Mouse (Mus musculus): ENCODE measurements at regions not wholly inside any gene's neighbourhood (a gene's known extent, or its start where the extent isn't known, plus 50 kb on each side); places are given as distances from the start of the nearest gene placed in this dataset.

DNA sequence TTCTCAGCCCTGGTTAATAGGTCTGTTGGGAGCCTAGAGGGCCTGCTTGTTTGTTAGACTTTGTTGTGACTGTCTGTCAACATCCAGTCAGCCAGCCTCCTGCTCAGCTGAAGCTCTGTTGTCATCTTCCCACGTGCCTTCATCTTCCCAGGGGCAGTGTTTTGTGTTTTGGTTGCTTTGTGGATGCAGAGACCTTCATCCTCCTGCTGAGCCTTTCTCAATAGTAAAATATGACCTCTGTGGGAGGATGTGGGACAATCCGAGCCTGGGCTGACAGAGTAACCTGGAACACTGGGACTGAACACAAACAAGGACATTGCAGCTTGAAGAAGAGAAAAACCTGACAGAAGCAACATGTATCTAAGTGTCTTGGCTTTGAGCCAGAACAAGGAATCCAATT, 168.7 kb upstream of the Prdm1 start:
- Histone ChIP-seq H3K9me3 (replicated peaks; ENCODE audit: low read length) (no peaks in the 10 kb centered on the region), H3K79me2 (replicated peaks; ENCODE audit: control insufficient read depth, extremely low read depth, insufficient read depth, poor library complexity, severe bottlenecking) (no peaks in the 10 kb centered on the region), H3K4me2 (ENCODE audit: insufficient read depth, low read depth, poor library complexity, severe bottlenecking) (no peak overlapping the region), H3K4me3 (replicated peaks in 1 of 3; ENCODE audit: low read depth in 2 of 3, low read length in 2 of 3, poor library complexity in 1 of 3) (no peak overlapping the region), H3K9ac (ENCODE audit: insufficient read depth, low read depth) (no peak overlapping the region), H3K27me3 (replicated peaks) (no peaks in the 10 kb centered on the region), H3K27ac (ENCODE audit: insufficient read depth, low read depth) (no peak overlapping the region), H3K4me1 (ENCODE audit: control insufficient read depth in 1 of 2, insufficient read depth in 2 of 2) (peaks cover 4 to 9% of the 10 kb centered on the region in 2 experiments; a peak in 2 of 4 replicates), H3K36me3 (replicated peaks in 1 of 2; ENCODE audit: control insufficient read depth in 1 of 2, insufficient read depth in 1 of 2, low read length in 1 of 2) (no peaks in the 10 kb centered on the region)
- in situ Hi-C loops (cut with MboI; ENCODE audit: low pct_ligation_motif_present, low pct_unique_long_range_greater_than_20kb, low sequenced_read_pairs), result no loop called here
- dilution Hi-C loops (cut with MboI; ENCODE audit: extremely low pct_ligation_motif_present, extremely low pct_unique_long_range_greater_than_20kb, low sequenced_read_pairs), result no loop called here
- DNase-seq (ENCODE audit: extremely low read depth), result no peak
- TF ChIP-seq E2F4 (IDR thresholded peaks at IDR 0.05; ENCODE audit: insufficient replicate concordance, low read depth, low read length), result no peak
- no peak for TF ChIP-seq JUN (IDR thresholded peaks at IDR 0.05; ENCODE audit: insufficient read depth, low read depth, low read length)
- TF ChIP-seq HCFC1 (IDR thresholded peaks at IDR 0.05; ENCODE audit: low read depth, low read length), result no peak
- no peak for TF ChIP-seq MEF2A (IDR thresholded peaks at IDR 0.05; ENCODE audit: borderline replicate concordance, low read depth, low read length)
- no peak for TF ChIP-seq RCOR1 (conservative IDR thresholded peaks at IDR 0.05; ENCODE audit: low read depth, low read length)
- TF ChIP-seq GABPA (IDR thresholded peaks at IDR 0.05; ENCODE audit: insufficient replicate concordance, low read depth, low read length), result no peak
- no peak for TF ChIP-seq JUND (conservative IDR thresholded peaks at IDR 0.05; ENCODE audit: low read depth, low read length)
- TF ChIP-seq CHD1 (IDR thresholded peaks at IDR 0.05; ENCODE audit: low read depth, low read length), result no peak
- no peak for TF ChIP-seq IRF4 (IDR thresholded peaks at IDR 0.05; ENCODE audit: low read depth, low read length)
- TF ChIP-seq MXI1 (IDR thresholded peaks at IDR 0.05; ENCODE audit: low read depth, low read length), result no peak
- TF ChIP-seq SMC3 (IDR thresholded peaks at IDR 0.05; ENCODE audit: low read depth, low read length), result no peak
- TF ChIP-seq CHD2 (IDR thresholded peaks at IDR 0.05; ENCODE audit: low read length), result no peak
- no peak for TF ChIP-seq TCF12 (IDR thresholded peaks at IDR 0.05; ENCODE audit: low read depth, low read length)
- no peak for TF ChIP-seq POLR2A (IDR thresholded peaks at IDR 0.05; ENCODE audit: low read depth, low read length)
- TF ChIP-seq PAX5 (IDR thresholded peaks at IDR 0.05; ENCODE audit: low read length), result no peak
- no peak for TF ChIP-seq EP300 (IDR thresholded peaks at IDR 0.05; ENCODE audit: low read length)
- TF ChIP-seq ETS1 (conservative IDR thresholded peaks at IDR 0.05; ENCODE audit: low read depth, low read length), result no peak
- no peak for TF ChIP-seq MAX (IDR thresholded peaks at IDR 0.05; ENCODE audit: low read length)
- no peak for TF ChIP-seq UBTF (IDR thresholded peaks at IDR 0.05; ENCODE audit: low read depth, low read length)
- TF ChIP-seq SIN3A (IDR thresholded peaks at IDR 0.05; ENCODE audit: low read length), result no peak

GRCm38 (mm10) chr10:44691590-44692327, 163.5 kb upstream of the Prdm1 start:
- Histone ChIP-seq H3K9me3 (replicated peaks; ENCODE audit: low read length) (no peaks in the 10 kb centered on the region), H3K27me3 (replicated peaks) (peaks cover 1% of the 10 kb centered on the region), H3K4me1 (ENCODE audit: control insufficient read depth in 1 of 2, insufficient read depth in 2 of 2) (peaks cover 19 to 49% of the 10 kb centered on the region in 2 experiments), H3K9ac (ENCODE audit: insufficient read depth, low read depth) (no peak overlapping the region), H3K27ac (ENCODE audit: insufficient read depth, low read depth) (no peak overlapping the region), H3K79me2 (replicated peaks; ENCODE audit: control insufficient read depth, extremely low read depth, insufficient read depth, poor library complexity, severe bottlenecking) (no peaks in the 10 kb centered on the region), H3K36me3 (replicated peaks in 1 of 2; ENCODE audit: control insufficient read depth in 1 of 2, insufficient read depth in 1 of 2, low read length in 1 of 2) (no peaks in the 10 kb centered on the region), H3K4me2 (ENCODE audit: insufficient read depth, low read depth, poor library complexity, severe bottlenecking) (no peak overlapping the region), H3K4me3 (replicated peaks in 1 of 3; ENCODE audit: low read depth in 2 of 3, low read length in 2 of 3, poor library complexity in 1 of 3) (no peak overlapping the region)
- dilution Hi-C loops (cut with MboI; ENCODE audit: extremely low pct_ligation_motif_present, extremely low pct_unique_long_range_greater_than_20kb, low sequenced_read_pairs) (no loop called here), in situ Hi-C loops (cut with MboI; ENCODE audit: low pct_ligation_motif_present, low pct_unique_long_range_greater_than_20kb, low sequenced_read_pairs) (no loop called here)
- TF ChIP-seq TCF12 (IDR thresholded peaks at IDR 0.05; ENCODE audit: low read depth, low read length) (no peak), MAFK (IDR thresholded peaks at IDR 0.05; ENCODE audit: insufficient replicate concordance, low read length) (no peak), SMC3 (IDR thresholded peaks at IDR 0.05; ENCODE audit: low read depth, low read length) (no peak), CTCF (conservative IDR thresholded peaks at IDR 0.05 in 1 of 2, IDR thresholded peaks at IDR 0.05 in 1 of 2; ENCODE audit: low read depth in 2 of 2, low read length in 2 of 2) (no peak), ETS1 (conservative IDR thresholded peaks at IDR 0.05; ENCODE audit: low read depth, low read length) (no peak), RCOR1 (conservative IDR thresholded peaks at IDR 0.05; ENCODE audit: low read depth, low read length) (no peak), HCFC1 (IDR thresholded peaks at IDR 0.05; ENCODE audit: low read depth, low read length) (no peak), MEF2A (IDR thresholded peaks at IDR 0.05; ENCODE audit: borderline replicate concordance, low read depth, low read length) (no peak), TBP (conservative IDR thresholded peaks at IDR 0.05; ENCODE audit: low read depth, low read length) (no peak), EP300 (IDR thresholded peaks at IDR 0.05; ENCODE audit: low read length) (no peak), E2F4 (IDR thresholded peaks at IDR 0.05; ENCODE audit: insufficient replicate concordance, low read depth, low read length) (no peak), CHD1 (IDR thresholded peaks at IDR 0.05; ENCODE audit: low read depth, low read length) (no peak), IRF4 (IDR thresholded peaks at IDR 0.05; ENCODE audit: low read depth, low read length) (no peak), KAT2A (IDR thresholded peaks at IDR 0.05; ENCODE audit: insufficient replicate concordance, low read length) (no peak), POLR2AphosphoS2 (IDR thresholded peaks at IDR 0.05; ENCODE audit: low read depth, low read length) (no peak), MAZ (IDR thresholded peaks at IDR 0.05; ENCODE audit: low read depth, low read length) (no peak)
- DNase-seq (ENCODE audit: extremely low read depth), result no peak

All from CH12.LX (cell line).